Mouse (Mus musculus): ENCODE data around the gene Scrt2.

Gene Scrt2

GRCm38 (mm10) chr2:152081641-152082448, 516 bp downstream of the Scrt2 start:
- peak in 1 of 2 experiments; percentile 74 for DNase-seq (ENCODE audit: low spot score in 2 of 2)

- DNase-seq (ENCODE audit: low spot score in 2 of 2), result no peak
Observed at GRCm38 (mm10) chr2:152082456-152083285, 1.3 kb downstream of the Scrt2 start.

DNA sequence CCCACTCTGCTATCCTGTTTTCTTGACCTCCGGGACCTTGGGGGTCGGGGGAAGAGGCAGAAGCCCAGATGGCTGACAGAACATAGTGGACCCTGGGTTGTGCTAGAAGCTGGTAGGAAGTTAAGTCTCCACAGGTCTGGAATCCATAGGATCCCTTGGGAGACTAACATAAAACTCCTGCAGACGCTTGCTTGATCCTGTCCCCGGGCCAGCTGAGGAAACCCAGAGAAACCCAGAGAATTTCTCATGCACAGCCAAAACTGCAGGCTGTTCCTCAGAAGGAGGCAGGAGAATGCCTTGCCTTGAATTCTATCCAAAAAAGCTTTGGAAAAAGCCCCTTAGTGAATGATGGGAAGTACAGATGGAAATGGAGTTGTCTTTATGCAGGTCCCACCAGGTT, 2.1 kb downstream of the Scrt2 start:
- DNase-seq (ENCODE audit: low spot score in 2 of 2), result no peak

DNA sequence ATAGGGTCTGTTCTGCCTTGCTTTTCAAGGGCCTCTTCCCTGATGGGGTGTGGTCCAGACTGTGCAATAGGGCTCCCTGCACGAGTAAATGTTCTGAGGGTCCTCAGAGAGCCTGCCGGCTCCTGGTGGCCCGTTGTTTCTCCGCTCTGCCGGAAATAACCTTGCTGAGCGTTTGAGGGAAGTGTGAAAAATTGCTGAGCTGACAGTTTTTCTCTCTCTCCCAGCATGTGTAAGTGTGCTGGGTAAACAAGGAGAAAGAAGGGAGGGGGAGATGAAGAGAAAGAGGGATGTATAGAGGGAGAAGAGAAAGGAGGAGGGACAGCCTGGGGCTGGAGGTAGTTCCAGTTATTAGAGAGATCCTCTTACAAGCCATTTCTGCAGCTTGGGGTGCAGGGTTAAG, 3.0 kb downstream of the Scrt2 start:
- DNase-seq (ENCODE audit: low spot score in 2 of 2), result no peak

DNA sequence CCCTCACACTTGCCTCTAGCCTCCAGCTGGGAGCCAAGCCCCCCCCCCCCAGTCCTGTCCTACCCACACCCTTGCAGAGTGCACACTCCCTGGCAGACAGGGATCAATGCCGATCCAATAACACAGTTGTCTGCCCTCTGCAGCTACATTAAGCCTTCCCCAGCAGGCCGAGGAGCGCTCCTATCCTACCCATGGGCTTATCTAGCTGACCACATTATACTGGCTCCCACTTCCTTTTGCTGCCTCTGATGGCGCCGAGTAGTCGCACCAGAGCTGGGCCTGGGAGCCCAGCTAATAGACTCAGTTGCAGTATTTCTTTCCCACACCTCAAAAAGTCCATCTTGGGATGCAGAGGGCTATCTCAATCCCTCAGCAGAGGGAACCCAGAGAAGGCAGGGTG, 4.1 kb downstream of the Scrt2 start:
- no peak for DNase-seq (ENCODE audit: low spot score in 2 of 2)

DNA sequence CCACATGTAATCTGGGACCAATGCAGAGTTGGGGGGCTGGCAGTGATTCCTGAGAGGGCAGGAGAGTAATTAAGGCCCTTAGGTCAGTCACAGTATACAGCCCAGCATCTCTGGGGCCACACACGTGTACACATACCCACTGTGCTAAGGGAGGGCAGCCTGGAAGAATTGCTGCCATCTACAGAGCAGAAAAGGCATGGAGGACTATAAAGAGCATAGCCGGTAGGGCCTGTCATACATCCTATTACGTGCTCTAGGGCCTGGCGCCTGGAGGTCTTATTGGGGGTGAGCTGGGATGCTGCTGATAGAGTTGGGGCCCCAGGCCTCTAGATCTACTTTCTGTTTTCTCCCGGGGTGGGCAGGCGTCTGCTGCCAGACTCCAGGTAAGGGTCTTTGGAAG, 5.1 kb downstream of the Scrt2 start:
- no peak for DNase-seq (ENCODE audit: low spot score in 2 of 2)

DNA sequence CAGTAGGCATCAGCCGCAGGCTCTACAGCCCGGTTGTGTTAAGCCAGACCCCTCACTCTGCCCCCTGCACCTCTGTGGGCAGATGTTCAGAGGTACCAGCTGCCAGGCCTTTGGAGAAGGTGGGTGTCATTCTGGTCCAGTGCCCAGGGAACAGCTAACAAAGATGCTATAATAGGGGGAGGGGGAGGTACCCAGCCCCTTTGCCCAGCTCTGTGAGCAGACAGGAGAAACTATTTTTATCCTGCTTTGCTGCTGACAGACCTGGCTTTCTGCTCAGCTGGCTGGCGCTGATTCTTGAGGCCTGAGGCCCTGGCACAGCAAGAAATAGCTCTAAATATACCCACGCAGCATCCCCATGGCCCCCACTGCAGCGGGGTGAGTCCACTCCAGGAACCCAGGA, 5.8 kb downstream of the Scrt2 start:
- DNase-seq (ENCODE audit: low spot score in 2 of 2), result no peak

DNA sequence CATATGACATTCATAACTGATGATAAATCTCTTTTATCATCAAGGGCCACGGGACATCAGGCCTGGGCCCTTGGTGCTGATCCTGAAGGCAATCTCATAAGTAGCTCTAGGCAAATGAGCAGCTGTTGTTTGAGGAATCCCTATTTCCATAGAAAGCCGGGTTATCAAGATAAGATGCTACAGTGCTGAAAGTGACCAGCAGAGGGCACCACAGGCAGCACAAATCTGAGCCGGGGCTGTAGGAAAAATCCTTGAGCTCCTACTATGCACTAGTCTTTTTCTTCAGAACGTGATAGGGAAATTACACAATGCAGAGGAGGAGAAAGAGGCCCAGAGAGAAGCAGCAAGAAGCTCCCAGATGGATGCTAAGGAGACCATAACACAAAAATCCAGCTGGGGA, 7.7 kb downstream of the Scrt2 start:
- DNase-seq (ENCODE audit: low spot score in 2 of 2), result peak in 1 of 2 experiments; percentile 60

GRCm38 (mm10) chr2:152089581-152089980, 8.3 kb downstream of the Scrt2 start:
- no peak for DNase-seq (ENCODE audit: low spot score in 2 of 2)

GRCm38 (mm10) chr2:152090486-152090885, 9.2 kb downstream of the Scrt2 start:
- DNase-seq (ENCODE audit: low spot score in 2 of 2), result no peak

GRCm38 (mm10) chr2:152091342-152092056, 10.2 kb downstream of the Scrt2 start:
- DNase-seq (ENCODE audit: low spot score in 2 of 2), result no peak

DNA sequence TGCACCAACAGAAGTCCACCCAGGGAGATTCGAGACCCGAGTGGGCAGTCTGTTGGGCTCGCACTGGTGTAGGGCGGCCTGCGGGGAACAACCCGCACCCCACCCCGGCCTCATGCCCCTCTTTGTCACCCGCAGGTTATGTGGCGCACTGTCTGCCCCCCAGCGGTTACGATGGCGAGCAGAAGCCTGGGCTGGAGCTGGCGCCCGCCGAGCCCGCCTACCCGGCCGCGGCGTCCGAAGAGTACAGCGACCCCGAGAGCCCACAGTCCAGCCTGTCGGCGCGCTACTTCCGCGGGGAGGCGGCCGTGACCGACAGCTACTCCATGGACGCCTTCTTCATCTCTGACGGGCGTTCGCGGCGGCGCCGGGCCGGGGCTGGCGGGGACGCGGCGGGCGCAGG, 11.6 kb downstream of the Scrt2 start:
- no peak for DNase-seq (ENCODE audit: low spot score in 2 of 2)

DNA sequence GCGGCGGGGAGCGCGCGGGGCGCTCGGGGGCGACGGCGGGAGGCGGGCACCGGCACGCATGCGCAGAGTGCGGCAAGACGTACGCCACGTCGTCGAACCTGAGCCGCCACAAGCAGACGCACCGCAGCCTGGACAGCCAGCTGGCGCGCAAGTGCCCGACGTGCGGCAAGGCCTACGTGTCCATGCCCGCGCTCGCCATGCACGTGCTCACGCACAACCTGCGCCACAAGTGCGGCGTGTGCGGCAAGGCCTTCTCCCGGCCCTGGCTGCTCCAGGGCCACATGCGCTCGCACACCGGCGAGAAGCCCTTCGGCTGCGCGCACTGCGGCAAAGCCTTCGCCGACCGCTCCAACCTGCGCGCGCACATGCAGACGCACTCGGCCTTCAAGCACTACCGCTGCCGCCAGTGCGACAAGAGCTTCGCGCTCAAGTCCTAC, 12.0 kb downstream of the Scrt2 start:
- DNase-seq (ENCODE audit: low spot score in 2 of 2), result peak in 1 of 2 experiments; percentile 49

GRCm38 (mm10) chr2:152094856-152095545, 13.7 kb downstream of the Scrt2 start:
- no peak for DNase-seq (ENCODE audit: low spot score in 2 of 2)

DNA sequence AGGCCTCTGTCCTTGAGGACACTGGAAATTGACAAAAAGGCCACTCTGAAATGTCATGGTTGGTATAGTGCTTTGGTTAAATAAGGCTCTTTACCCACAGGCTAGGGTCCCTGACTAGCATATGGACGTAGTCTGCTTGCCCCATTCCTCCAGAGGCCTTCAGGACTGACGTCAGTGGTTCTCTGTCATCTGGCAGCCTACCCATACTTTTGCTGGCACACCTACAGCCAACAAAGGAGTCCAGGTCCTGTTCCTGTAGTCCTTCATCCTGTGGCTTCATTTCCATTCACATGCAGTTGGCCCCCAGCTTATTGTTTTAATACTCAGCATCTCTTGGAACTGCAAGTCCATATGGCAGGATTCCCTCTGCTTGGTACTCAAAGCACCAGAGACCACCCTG, 15.6 kb downstream of the Scrt2 start:
- no peak for DNase-seq (ENCODE audit: low spot score in 2 of 2)

- no peak for DNase-seq (ENCODE audit: low spot score in 2 of 2)
Observed at GRCm38 (mm10) chr2:152097916-152098315, 16.6 kb downstream of the Scrt2 start.

GRCm38 (mm10) chr2:152099538-152099937, 18.2 kb downstream of the Scrt2 start:
- DNase-seq (ENCODE audit: low spot score in 2 of 2), result no peak

DNA sequence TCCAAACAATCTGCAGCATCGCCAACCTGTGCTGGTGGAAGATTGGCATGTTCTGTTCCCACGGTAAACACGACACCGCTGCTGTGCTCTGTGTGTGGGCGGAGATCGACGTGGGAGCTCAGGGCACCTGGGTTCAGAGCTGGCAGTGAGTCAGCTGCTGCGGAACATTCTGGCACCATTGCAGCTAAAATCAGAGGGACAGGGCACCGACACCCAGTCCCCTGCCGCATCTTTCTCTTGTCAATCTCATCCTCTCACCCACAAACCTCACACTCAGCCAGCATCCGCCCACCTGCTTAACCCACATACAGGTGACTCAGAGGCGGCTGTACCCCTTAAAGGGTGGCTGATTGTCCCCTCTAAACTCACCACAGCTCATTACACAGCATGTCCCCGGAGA, 20.4 kb downstream of the Scrt2 start:
- no peak for DNase-seq (ENCODE audit: low spot score in 2 of 2)

- DNase-seq (ENCODE audit: low spot score in 2 of 2), result no peak
Observed at GRCm38 (mm10) chr2:152102369-152102768, 21.0 kb downstream of the Scrt2 start.

- DNase-seq (ENCODE audit: low spot score in 2 of 2), result no peak
Observed at GRCm38 (mm10) chr2:152104711-152105317, 23.5 kb downstream of the Scrt2 start.
